In genomic region chr13:6471643-6472042, GRCm38 (mm10) we compare ENCODE assay signal across 9 mouse cellular contexts.
DNase-seq lines count a peak whose midpoint lies in the region; ATAC-seq and TF ChIP-seq lines count a peak whose summit lies in the region.
"Had no signal": no experiment of that assay in that cellular context is flagged by ENCODE, and none has a peak within 500 bp of the region (broad histone marks: within the 10 kb centered on the region; RNA-seq: fewer than 3 reads in every experiment).

No protein-coding gene starts in this region.

- WGBS in forebrain, embryonic 10.5 days, result 15% methylated on average over 7 of the region's 7 CpGs
- 5% methylated on average over 7 of the region's 7 CpGs for WGBS in large intestine, adult 2 months
- WGBS in lung, embryonic 14.5 days, result 11% methylated on average over 7 of the region's 7 CpGs

- H3K36me3 ChIP-seq in forebrain, embryonic 10.5 days (replicated peaks), result no peaks in the 10 kb centered on the region
- no peaks in the 10 kb centered on the region for H3K36me3 ChIP-seq in lung, embryonic 14.5 days (ENCODE audit: insufficient read depth)
- H3K36me3 ChIP-seq: liver, embryonic 15.5 days had no signal

- peaks cover 26% of the 10 kb centered on the region for H3K4me1 ChIP-seq in forebrain, embryonic 10.5 days
- no peaks in the 10 kb centered on the region for H3K4me1 ChIP-seq in lung, embryonic 14.5 days (ENCODE audit: insufficient read depth)
- H3K4me1 ChIP-seq: liver, embryonic 15.5 days had no signal

- no peak overlapping the region for H3K4me2 ChIP-seq in lung, embryonic 14.5 days
- H3K4me2 ChIP-seq: liver, embryonic 15.5 days had no signal

- peak; percentile 60 for DNase-seq in Muller cell, postnatal 12 days (ENCODE audit: inconsistent ontology term)
- DNase-seq in brain, embryonic 18.5 days (ENCODE audit: low read depth, low spot score), result peak; percentile 71
- DNase-seq in forebrain, embryonic 10.5 days (ENCODE audit: extremely low spot score, low spot score), result peak; percentile 41
- DNase-seq in large intestine, adult 2 months (ENCODE audit: low read depth, low spot score), result peak; percentile 57
- DNase-seq in lung, embryonic 14.5 days, result peak; percentile 92
- peak; percentile 78 for DNase-seq in ovary, postnatal 14 days (ENCODE audit: low spot score)
- DNase-seq in urinary bladder, postnatal 4 days (ENCODE audit: low spot score in 2 of 2), result peak; percentile 34 to 65

- no peaks in the 10 kb centered on the region for H3K27me3 ChIP-seq in forebrain, embryonic 10.5 days (ENCODE audit: poor library complexity, severe bottlenecking)
- H3K27me3 ChIP-seq in lung, embryonic 14.5 days (ENCODE audit: insufficient read depth, low read length), result no peaks in the 10 kb centered on the region
- H3K27me3 ChIP-seq: liver, embryonic 15.5 days had no signal

- no peak overlapping the region for H3K4me3 ChIP-seq in forebrain, embryonic 10.5 days
- no peak overlapping the region for H3K4me3 ChIP-seq in lung, embryonic 14.5 days (ENCODE audit: low read depth, low read length)
- H3K4me3 ChIP-seq: liver, embryonic 15.5 days had no signal

- ATAC-seq in hematopoietic stem cell, adult 5-6 weeks (replicated peaks in 1 of 2; ENCODE audit: insufficient read depth in 1 of 2, low FRiP score in 2 of 2, low TSS enrichment in 1 of 2, low read depth in 1 of 2, poor library complexity in 2 of 2, severe bottlenecking in 2 of 2), result peak; percentile 92 to 93
- ATAC-seq in lung, embryonic 14.5 days (ENCODE audit: insufficient read depth), result peak; percentile 42; the same call in 1 of the 2 replicates

- no peak overlapping the region for H3K27ac ChIP-seq in forebrain, embryonic 10.5 days
- H3K27ac ChIP-seq in lung, embryonic 14.5 days (ENCODE audit: low read depth), result no peak overlapping the region
- H3K27ac ChIP-seq: liver, embryonic 15.5 days had no signal

- no peaks in the 10 kb centered on the region for H3K9me3 ChIP-seq in forebrain, embryonic 10.5 days
- H3K9me3 ChIP-seq in lung, embryonic 14.5 days (ENCODE audit: low read depth, low read length), result no peaks in the 10 kb centered on the region
- H3K9me3 ChIP-seq: liver, embryonic 15.5 days had no signal

- no peak overlapping the region for H3K9ac ChIP-seq in lung, embryonic 14.5 days
- H3K9ac ChIP-seq: liver, embryonic 15.5 days had no signal

- peak; percentile 89 for TF ChIP-seq CTCF in lung, embryonic 14.5 days (IDR thresholded peaks at IDR 0.05; ENCODE audit: low read depth)

Comparison
In these comparisons a context has a peak if more than half of its experiments do, and no peak if none do; other contexts are left out.
1. DNase-seq: peak in every context shown above with its lines; median percentile 92 in lung, embryonic 14.5 days; 78 in ovary, postnatal 14 days; 71 in brain, embryonic 18.5 days; 60 in Muller cell, postnatal 12 days; 57 in large intestine, adult 2 months; 50 in urinary bladder, postnatal 4 days; 41 in forebrain, embryonic 10.5 days.